In genomic region chr1:27062311-27062710, GRCm38 (mm10) we compare ENCODE assay signal across 18 mouse cellular contexts.
DNase-seq lines count a peak whose midpoint lies in the region; TF ChIP-seq lines count a peak whose summit lies in the region.
"Had no signal": no experiment of that assay in that cellular context is flagged by ENCODE, and none has a peak within 500 bp of the region (broad histone marks: within the 10 kb centered on the region; RNA-seq: fewer than 3 reads in every experiment).

No protein-coding gene starts in this region.

- H3K4me3 ChIP-seq in kidney, adult 2 months (ENCODE audit: insufficient read depth, low read depth, low read length) = no peak overlapping the region
- H3K4me3 ChIP-seq: embryonic facial prominence, embryonic 15.5 days; heart, embryonic 15.5 days; hindbrain, embryonic 15.5 days; limb, embryonic 13.5 days; neural tube, embryonic 12.5 days had no signal

- no peaks in the 10 kb centered on the region for H3K4me1 ChIP-seq in kidney, adult 2 months (ENCODE audit: control insufficient read depth, insufficient read depth, low read length)
- H3K4me1 ChIP-seq: embryonic facial prominence, embryonic 15.5 days; heart, embryonic 15.5 days; hindbrain, embryonic 15.5 days; limb, embryonic 13.5 days; neural tube, embryonic 12.5 days had no signal

- peak; percentile 8 to 30 for DNase-seq in cerebellum, postnatal 25 days
- DNase-seq in cerebellum, adult 8-10 months = no peak
- peak; percentile 7 for DNase-seq in kidney, adult 2 months
- DNase-seq in kidney, adult 18-20 months = no peak
- peak; percentile 9 to 11 for DNase-seq in right cerebral cortex, adult 2 months (ENCODE audit: low spot score in 2 of 2)
- no peak for DNase-seq in right cerebral cortex, postnatal 14 days
- DNase-seq in telencephalon, adult 2 months (ENCODE audit: low read depth, low spot score) = peak; percentile 42
- DNase-seq in lung, postnatal 36 days = no peak
- DNase-seq: adrenal gland, postnatal 25 days; cerebellum, adult 9-11 months; kidney, postnatal 25 days; retina, postnatal 1 day; thymus, postnatal 36 days had no signal

- H3K27me3 ChIP-seq in kidney, adult 2 months (replicated peaks; ENCODE audit: control insufficient read depth, insufficient read depth, low read length) = no peaks in the 10 kb centered on the region
- H3K27me3 ChIP-seq: embryonic facial prominence, embryonic 15.5 days; heart, embryonic 15.5 days; hindbrain, embryonic 15.5 days; limb, embryonic 13.5 days; neural tube, embryonic 12.5 days had no signal

- no peaks in the 10 kb centered on the region for H3K36me3 ChIP-seq in kidney, adult 2 months (ENCODE audit: control insufficient read depth, insufficient read depth, low read length)
- H3K36me3 ChIP-seq: embryonic facial prominence, embryonic 15.5 days; heart, embryonic 15.5 days; hindbrain, embryonic 15.5 days; limb, embryonic 13.5 days; neural tube, embryonic 12.5 days had no signal

- no peak for TF ChIP-seq POLR2A in kidney, adult 2 months (IDR thresholded peaks at IDR 0.05; ENCODE audit: low read depth, low read length)

- no peak overlapping the region for H3K27ac ChIP-seq in kidney, adult 2 months (ENCODE audit: insufficient read depth, low read depth, low read length)
- H3K27ac ChIP-seq: embryonic facial prominence, embryonic 15.5 days; heart, embryonic 15.5 days; hindbrain, embryonic 15.5 days; limb, embryonic 13.5 days; neural tube, embryonic 12.5 days had no signal

- WGBS in kidney, adult 2 months = 57% methylated on average over 3 of the region's 3 CpGs

- no peak for TF ChIP-seq CTCF in kidney, adult 2 months (conservative IDR thresholded peaks at IDR 0.05; ENCODE audit: insufficient read depth, insufficient read length, low read depth, low read length)

Comparison
In these comparisons a context has a peak if more than half of its experiments do, and no peak if none do; other contexts are left out.
1. DNase-seq: peak in cerebellum, postnatal 25 days (2 of 2), kidney, adult 2 months (single experiment), right cerebral cortex, adult 2 months (2 of 2) and telencephalon, adult 2 months (single experiment); none in cerebellum, adult 8-10 months (single experiment), kidney, adult 18-20 months (single experiment), right cerebral cortex, postnatal 14 days (single experiment) and lung, postnatal 36 days (single experiment).